Mouse (Mus musculus): ENCODE measurements around the gene Eapp. TPM values are rescaled to one million over a fixed set of nuclear protein-coding genes. Genes with fewer than 3 reads are reported as not detected.
A peak's percentile ranks its signal among the peaks of the same experiment; 100 is the strongest.
"Not testable (repeated sequence)": the region's sequence is repeated elsewhere in the genome, so short reads cannot be mapped to it uniquely, and the experiment has no call there.

The Eapp gene
- total RNA-seq (2021) = 10 to 100 TPM; 27.5 to 33.6 TPM

- peak; percentile 98 for DNase-seq
- intact Hi-C loops (cut with DNase I) = no loop called here
These were observed at the start of gene Eapp for GRCm38 (mm10) chr12:54695511-54696241. Gene Eapp (minus strand): TSS chr12:54695897.

GRCm38 (mm10) chr12:54738661-54739243 is 43.1 kb upstream of the Eapp start:
- intact Hi-C loops (cut with DNase I) = not testable (repeated sequence)
- DNase-seq = peak; percentile 23 to 31

DNA sequence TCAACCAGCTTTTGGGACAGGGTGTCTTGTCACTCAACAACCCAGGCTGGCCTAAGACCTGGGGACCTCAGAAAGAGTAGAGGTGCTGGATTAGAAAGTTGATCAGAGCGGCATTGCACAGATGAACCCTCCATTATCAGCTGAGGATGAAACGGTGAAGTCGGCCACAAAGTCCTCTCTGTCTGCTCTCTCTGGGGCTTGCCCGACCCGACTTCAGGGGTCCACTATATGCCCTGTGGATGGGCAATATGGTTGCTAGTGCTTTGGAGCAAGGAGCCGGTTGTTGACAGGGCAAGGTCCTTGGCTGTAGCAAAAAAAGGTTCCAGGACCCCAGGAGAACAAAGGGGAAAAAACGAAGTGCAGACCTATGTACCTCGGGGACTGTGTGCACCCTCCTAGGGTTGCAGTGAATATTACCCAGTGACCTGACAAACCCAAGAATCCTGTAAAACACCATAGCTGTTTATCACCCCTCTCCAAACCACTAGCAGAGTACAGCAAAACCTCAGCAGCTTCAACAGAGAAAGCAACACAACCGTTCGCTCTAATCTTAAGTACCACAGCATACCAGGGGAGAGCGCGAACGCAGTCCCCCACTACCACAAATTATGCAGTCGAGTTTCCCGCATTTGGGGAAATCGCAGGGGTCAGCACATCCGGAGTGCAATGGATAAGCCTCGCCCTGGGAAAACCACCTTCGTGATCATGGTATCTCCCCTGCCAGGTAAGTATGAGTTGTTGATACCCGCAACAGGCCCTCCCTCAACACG is 42.4 kb upstream of the Eapp start:
- DNase-seq; intact Hi-C loops (cut with DNase I): not testable (repeated sequence)

DNA sequence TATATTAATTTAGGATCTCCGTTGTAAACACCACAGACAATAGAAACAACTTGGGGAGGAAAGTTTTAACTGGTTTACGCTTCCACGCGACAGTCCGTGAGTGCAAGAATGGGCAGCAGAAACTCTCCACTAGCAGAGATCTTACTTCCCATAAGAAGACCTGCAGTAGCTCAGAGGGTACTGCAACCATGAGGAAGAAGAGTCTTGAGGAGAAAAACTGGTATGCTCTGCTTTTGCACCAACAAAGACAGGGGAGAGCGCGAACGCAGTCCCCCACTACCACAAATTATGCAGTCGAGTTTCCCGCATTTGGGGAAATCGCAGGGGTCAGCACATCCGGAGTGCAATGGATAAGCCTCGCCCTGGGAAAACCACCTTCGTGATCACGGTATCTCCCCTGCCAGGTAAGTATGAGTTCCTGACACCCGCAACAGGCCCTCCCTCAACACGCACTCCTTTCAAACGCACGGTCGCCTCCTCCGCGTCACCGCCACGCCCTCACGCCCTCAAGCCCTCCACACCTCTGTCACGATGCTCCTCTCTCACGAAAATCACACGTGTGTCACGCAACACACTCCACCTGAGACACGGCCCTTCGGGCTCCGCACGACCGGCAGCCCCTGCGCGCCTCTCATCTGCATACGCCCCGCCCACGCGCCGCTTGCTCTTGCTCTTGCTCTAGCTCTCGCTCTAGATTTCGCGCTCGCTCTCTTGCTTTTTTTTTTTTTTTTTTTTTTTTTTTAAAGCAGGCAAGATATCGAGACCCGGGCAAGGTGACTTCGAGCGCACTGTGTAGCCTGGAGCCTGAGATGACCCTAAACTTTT is 38.8 kb upstream of the Eapp start:
- peak; percentile 40 to 56 for DNase-seq
- intact Hi-C loops (cut with DNase I) = not testable (repeated sequence)

DNA sequence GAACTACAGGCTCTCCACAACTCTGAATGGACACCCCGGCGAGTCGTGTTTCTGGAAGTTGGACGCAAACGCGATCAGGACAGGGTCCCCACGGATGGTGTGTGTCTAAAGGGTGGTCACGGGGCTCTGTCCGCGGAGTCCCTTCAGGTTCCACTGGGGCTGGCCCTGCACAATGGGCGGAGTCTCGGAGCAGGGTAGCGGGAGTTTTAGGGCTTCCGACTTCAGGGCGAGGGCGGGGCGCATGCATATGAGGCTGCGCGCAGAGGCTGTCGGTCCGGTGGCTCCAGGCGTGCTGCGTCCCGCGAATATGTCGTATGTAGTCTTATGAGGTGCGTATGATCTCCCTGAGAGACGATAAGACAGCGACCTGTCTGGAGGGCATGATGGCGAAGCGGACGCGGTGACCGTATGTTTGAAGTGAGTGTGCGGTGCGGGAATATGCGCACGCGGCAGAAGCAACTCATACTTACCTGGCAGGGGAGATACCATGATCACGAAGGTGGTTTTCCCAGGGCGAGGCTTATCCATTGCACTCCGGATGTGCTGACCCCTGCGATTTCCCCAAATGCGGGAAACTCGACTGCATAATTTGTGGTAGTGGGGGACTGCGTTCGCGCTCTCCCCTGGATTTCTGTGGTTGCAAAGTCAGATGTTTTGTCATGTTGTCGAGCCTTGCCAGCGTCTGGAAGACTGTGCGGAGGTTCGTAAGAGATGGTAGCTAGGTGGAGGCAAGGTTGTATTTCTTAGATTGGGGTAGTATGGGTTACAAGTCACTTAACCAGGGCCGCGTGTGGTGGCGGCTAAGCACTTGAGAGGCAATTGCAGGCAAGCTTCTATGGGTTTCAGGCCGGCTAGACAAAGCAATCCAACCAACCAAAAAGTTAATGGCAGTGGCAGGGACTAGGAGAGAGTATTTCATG is 33.7 kb upstream of the Eapp start:
- DNase-seq; intact Hi-C loops (cut with DNase I): not testable (repeated sequence)

DNA sequence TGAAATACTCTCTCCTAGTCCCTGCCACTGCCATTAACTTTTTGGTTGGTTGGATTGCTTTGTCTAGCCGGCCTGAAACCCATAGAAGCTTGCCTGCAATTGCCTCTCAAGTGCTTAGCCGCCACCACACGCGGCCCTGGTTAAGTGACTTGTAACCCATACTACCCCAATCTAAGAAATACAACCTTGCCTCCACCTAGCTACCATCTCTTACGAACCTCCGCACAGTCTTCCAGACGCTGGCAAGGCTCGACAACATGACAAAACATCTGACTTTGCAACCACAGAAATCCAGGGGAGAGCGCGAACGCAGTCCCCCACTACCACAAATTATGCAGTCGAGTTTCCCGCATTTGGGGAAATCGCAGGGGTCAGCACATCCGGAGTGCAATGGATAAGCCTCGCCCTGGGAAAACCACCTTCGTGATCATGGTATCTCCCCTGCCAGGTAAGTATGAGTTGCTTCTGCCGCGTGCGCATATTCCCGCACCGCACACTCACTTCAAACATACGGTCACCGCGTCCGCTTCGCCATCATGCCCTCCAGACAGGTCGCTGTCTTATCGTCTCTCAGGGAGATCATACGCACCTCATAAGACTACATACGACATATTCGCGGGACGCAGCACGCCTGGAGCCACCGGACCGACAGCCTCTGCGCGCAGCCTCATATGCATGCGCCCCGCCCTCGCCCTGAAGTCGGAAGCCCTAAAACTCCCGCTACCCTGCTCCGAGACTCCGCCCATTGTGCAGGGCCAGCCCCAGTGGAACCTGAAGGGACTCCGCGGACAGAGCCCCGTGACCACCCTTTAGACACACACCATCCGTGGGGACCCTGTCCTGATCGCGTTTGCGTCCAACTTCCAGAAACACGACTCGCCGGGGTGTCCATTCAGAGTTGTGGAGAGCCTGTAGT is 23.4 kb upstream of the Eapp start:
- intact Hi-C loops (cut with DNase I); DNase-seq: not testable (repeated sequence)

DNA sequence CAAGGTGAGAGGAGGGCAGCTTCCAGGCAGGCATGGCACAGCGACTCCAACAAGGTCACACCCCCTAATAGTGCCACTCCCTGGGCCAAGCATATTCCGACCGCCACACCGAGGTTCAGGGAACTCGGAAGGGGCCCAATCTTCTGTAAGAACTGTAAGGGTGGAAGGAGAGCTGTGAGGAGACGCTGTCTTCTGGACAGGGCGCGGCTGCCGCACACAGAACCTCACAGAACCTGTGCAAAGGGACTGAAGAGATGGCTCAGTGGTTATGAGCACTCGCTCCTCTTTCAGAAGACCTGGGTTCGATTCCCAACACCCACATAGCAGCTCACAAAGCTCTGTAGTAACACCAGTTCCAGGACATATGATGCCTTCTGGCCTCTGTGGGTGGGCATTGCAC is 21.8 kb upstream of the Eapp start:
- intact Hi-C loops (cut with DNase I); DNase-seq: not testable (repeated sequence)

DNA sequence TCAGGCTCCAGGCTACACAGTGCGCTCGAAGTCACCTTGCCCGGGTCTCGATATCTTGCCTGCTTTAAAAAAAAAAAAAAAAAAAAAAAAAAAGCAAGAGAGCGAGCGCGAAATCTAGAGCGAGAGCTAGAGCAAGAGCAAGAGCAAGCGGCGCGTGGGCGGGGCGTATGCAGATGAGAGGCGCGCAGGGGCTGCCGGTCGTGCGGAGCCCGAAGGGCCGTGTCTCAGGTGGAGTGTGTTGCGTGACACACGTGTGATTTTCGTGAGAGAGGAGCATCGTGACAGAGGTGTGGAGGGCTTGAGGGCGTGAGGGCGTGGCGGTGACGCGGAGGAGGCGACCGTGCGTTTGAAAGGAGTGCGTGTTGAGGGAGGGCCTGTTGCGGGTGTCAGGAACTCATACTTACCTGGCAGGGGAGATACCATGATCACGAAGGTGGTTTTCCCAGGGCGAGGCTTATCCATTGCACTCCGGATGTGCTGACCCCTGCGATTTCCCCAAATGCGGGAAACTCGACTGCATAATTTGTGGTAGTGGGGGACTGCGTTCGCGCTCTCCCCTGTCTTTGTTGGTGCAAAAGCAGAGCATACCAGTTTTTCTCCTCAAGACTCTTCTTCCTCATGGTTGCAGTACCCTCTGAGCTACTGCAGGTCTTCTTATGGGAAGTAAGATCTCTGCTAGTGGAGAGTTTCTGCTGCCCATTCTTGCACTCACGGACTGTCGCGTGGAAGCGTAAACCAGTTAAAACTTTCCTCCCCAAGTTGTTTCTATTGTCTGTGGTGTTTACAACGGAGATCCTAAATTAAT is 18.3 kb upstream of the Eapp start:
- peak; percentile 70 to 71 for DNase-seq

GRCm38 (mm10) chr12:54710494-54710879 is 14.8 kb upstream of the Eapp start:
- intact Hi-C loops (cut with DNase I) = not testable (repeated sequence)
- peak in 1 of 2 experiments; percentile 46 for DNase-seq

More for the DNA sequence above, 18.3 kb upstream of the Eapp start:
- intact Hi-C loops (cut with DNase I) = not testable (repeated sequence)

GRCm38 (mm10) chr12:54709691-54710493 is 14.2 kb upstream of the Eapp start:
- intact Hi-C loops (cut with DNase I); DNase-seq: not testable (repeated sequence)

- intact Hi-C loops (cut with DNase I) = no loop called here
- DNase-seq = no peak
These were observed 3.7 kb upstream of the Eapp start for GRCm38 (mm10) chr12:54699394-54699793.

GRCm38 (mm10) chr12:54697791-54698250 is 2.1 kb upstream of the Eapp start:
- DNase-seq = peak; percentile 13 to 32

DNA sequence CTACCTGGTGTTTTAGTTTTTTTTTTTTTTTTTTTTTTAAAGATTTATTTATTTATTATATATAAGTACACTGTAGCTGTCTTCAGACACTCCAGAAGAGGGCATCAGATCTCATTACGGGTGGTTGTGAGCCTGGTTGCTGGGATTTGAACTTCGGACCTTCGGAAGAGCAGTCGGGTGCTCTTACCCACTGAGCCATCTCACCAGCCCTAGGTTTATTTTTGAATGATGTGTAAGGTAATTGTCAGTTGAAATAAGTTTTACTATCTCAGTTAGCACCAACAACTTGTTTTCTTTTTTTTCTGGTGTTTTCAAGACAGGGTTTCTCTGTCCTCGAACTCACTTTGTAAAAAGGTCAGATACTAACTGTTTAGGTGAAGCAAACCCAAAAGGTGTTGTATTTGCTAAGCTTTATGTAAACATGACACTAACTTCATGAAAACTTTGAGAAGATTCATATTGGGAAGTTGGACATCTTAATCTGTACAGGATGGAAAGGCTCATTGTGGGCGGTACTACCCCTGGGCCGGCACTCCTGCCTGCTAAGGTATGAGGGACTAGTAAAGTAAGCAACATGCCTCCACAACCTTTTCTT is 1.4 kb upstream of the Eapp start:
- DNase-seq = peak; percentile 24 to 43
- intact Hi-C loops (cut with DNase I) = no loop called here

More at GRCm38 (mm10) chr12:54697791-54698250, 2.1 kb upstream of the Eapp start:
- intact Hi-C loops (cut with DNase I) = no loop called here

DNA sequence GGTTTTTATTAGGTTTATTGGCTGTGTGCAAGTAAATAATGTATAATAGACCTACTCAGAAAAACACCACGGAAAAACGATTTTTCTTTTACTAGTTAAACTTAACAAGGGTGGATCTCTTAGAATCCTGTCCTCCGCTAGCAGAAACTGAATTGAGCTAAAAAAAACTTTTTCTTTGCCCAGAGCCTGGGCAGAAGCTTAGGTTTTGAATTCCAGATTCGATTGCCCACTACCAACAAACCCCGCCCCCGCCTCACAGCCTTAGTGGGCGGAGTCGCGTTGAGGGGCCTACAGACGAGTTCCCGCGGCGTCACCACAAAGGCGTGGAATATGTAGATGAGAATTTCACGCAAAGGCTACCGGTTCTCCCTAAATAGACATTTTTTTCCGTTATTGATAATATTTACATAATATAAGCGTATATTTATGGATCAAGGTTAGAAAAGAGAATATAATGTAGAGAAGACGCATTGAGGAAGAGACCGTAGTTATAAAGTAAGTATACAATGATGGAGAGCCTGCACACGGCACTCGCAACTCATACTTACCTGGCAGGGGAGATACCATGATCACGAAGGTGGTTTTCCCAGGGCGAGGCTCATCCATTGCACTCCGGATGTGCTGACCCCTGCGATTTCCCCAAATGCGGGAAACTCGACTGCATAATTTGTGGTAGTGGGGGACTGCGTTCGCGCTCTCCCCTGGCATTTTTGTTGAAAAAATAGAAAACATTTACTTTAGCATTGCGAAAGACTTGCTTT is 725 bp upstream of the Eapp start:
- peak; percentile 95 for DNase-seq
- intact Hi-C loops (cut with DNase I) = no loop called here

- no peak for DNase-seq
- intact Hi-C loops (cut with DNase I) = no loop called here
These were observed 718 bp downstream of the Eapp start for GRCm38 (mm10) chr12:54694847-54695510.
